Mouse (Mus musculus) stomach, postnatal 0 days (tissue): ENCODE results near the gene Prrc2a.

Source experiments
- CTCF ChIP-seq: IDR thresholded peaks from 2 replicates; pipeline ENCODE4 v1.5.1; 2016; ENCODE audit warnings: antibody characterized with exemption, low read depth, mild to moderate bottlenecking, moderate library complexity
- EP300 ChIP-seq: optimal IDR thresholded peaks from 2 replicates; pipeline ENCODE3; 2016; ENCODE audit warnings: antibody characterized with exemption

- TF ChIP-seq CTCF (no peak), EP300 (no peak)
These were observed 2.6 kb downstream of the Prrc2a start for GRCm38 (mm10) chr17:35162121-35162520.
